Mouse (Mus musculus): ENCODE results near the gene Cbfa2t3. TPM values are rescaled to one million over a fixed set of nuclear protein-coding genes. Genes with fewer than 3 reads are reported as not detected.

Cbfa2t3 gene
- polyA plus RNA-seq, 1 experiment from 2014 or later: 22.2 TPM

- WGBS: 90% methylated on average over 17 of the region's 17 CpGs
- no peak overlapping the region for H3K27ac ChIP-seq (replicated peaks)
- no peak overlapping the region for H3K9ac ChIP-seq
- H3K9me3 ChIP-seq: no peaks in the 10 kb centered on the region
- ATAC-seq (ENCODE audit: low read depth): no peak
- peaks cover 14% of the 10 kb centered on the region for H3K36me3 ChIP-seq
- peaks cover 16% of the 10 kb centered on the region for H3K4me1 ChIP-seq (replicated peaks)
- H3K4me3 ChIP-seq: no peak overlapping the region
- no peak overlapping the region for H3K4me2 ChIP-seq
- no peaks in the 10 kb centered on the region for H3K27me3 ChIP-seq
Measured at GRCm38 (mm10) chr8:122623844-122624642, 74.9 kb downstream of the Cbfa2t3 start.

- Histone ChIP-seq H3K4me3 (no peak within 1 kb of the TSS), H3K4me2 (no peak within 1 kb of the TSS), H3K27me3 (no peaks in the 10 kb centered on the region), H3K9ac (no peak within 1 kb of the TSS), H3K4me1 (replicated peaks) (peaks cover 24% of the 10 kb centered on the region), H3K27ac (replicated peaks) (no peak within 1 kb of the TSS), H3K9me3 (no peaks in the 10 kb centered on the region), H3K36me3 (0 out of 2 replicates have a peak, but pooled peaks cover under 1% of the 10 kb centered on the region)
- no peak for ATAC-seq (ENCODE audit: low read depth)
- WGBS: 79% methylated on average over 6 of the region's 6 CpGs
Measured at GRCm38 (mm10) chr8:122622727-122623126, 76.2 kb downstream of the Cbfa2t3 start, which contains the start of gene Pabpn1l. Gene Pabpn1l (minus strand): TSS chr8:122622739.

- Histone ChIP-seq H3K4me2 (no peak overlapping the region), H3K9ac (no peak overlapping the region), H3K27me3 (no peaks in the 10 kb centered on the region), H3K4me1 (replicated peaks) (peaks cover 24% of the 10 kb centered on the region), H3K4me3 (no peak overlapping the region), H3K36me3 (no peaks in the 10 kb centered on the region), H3K27ac (replicated peaks) (no peak overlapping the region), H3K9me3 (no peaks in the 10 kb centered on the region)
- ATAC-seq (ENCODE audit: low read depth): no peak
- 39% methylated on average over 5 of the region's 5 CpGs for WGBS
Measured at GRCm38 (mm10) chr8:122620446-122620845, 78.5 kb downstream of the Cbfa2t3 start.

- no peak overlapping the region for H3K27ac ChIP-seq (replicated peaks)
- H3K9ac ChIP-seq: 0 out of 2 replicates have a peak overlapping the region, but pooled peaks have one; percentile 13
- no peak overlapping the region for H3K4me2 ChIP-seq
- H3K36me3 ChIP-seq: peaks cover 6% of the 10 kb centered on the region; the same call in 1 of the 2 replicates
- H3K9me3 ChIP-seq: no peaks in the 10 kb centered on the region
- H3K27me3 ChIP-seq: no peaks in the 10 kb centered on the region
- no peak overlapping the region for H3K4me3 ChIP-seq
- WGBS: 79% methylated on average over 6 of the region's 6 CpGs
- no peak for ATAC-seq (ENCODE audit: low read depth)
- H3K4me1 ChIP-seq (replicated peaks): peaks cover 24% of the 10 kb centered on the region
Measured at GRCm38 (mm10) chr8:122618660-122619378, 80.1 kb downstream of the Cbfa2t3 start.

- Histone ChIP-seq H3K27me3 (no peaks in the 10 kb centered on the region), H3K36me3 (peaks cover 6% of the 10 kb centered on the region; the same call in 1 of the 2 replicates), H3K4me2 (peak overlapping the region; percentile 18; the same call in 1 of the 2 replicates), H3K9ac (no peak overlapping the region), H3K4me1 (replicated peaks) (peaks cover 24% of the 10 kb centered on the region), H3K9me3 (no peaks in the 10 kb centered on the region), H3K27ac (replicated peaks) (no peak overlapping the region), H3K4me3 (no peak overlapping the region)
- WGBS: 31% methylated on average over 5 of the region's 7 CpGs
- no peak for ATAC-seq (ENCODE audit: low read depth)
Measured at GRCm38 (mm10) chr8:122617947-122618546, 80.9 kb downstream of the Cbfa2t3 start.

- H3K4me1 ChIP-seq (replicated peaks): peaks cover 36% of the 10 kb centered on the region
- H3K27me3 ChIP-seq: no peaks in the 10 kb centered on the region
- H3K36me3 ChIP-seq: peaks cover 6% of the 10 kb centered on the region; the same call in 1 of the 2 replicates
- H3K27ac ChIP-seq (replicated peaks): no peak overlapping the region
- 0 out of 2 replicates have a peak overlapping the region, but pooled peaks have one; percentile 23 for H3K9ac ChIP-seq
- 76% methylated on average over 9 of the region's 9 CpGs for WGBS
- no peak overlapping the region for H3K4me3 ChIP-seq
- H3K4me2 ChIP-seq: no peak overlapping the region
- H3K9me3 ChIP-seq: no peaks in the 10 kb centered on the region
- no peak for ATAC-seq (ENCODE audit: low read depth)
Measured at GRCm38 (mm10) chr8:122616181-122616905, 82.6 kb downstream of the Cbfa2t3 start.

GRCm38 (mm10) chr8:122611295-122612133 is 87.4 kb downstream of the Cbfa2t3 start, which contains the start of the genes Galns and Trappc2l:
Gene Galns (minus strand): TSS chr8:122611463.
Gene Trappc2l (plus strand): TSS chr8:122611640.
- Histone ChIP-seq H3K9ac (peak within 1 kb of the TSS; percentile 81), H3K36me3 (peaks cover 6% of the 10 kb centered on the region; the same call in 1 of the 2 replicates), H3K4me1 (replicated peaks) (peaks cover 23% of the 10 kb centered on the region), H3K4me2 (peak within 1 kb of the TSS; percentile 94), H3K27ac (replicated peaks) (peak within 1 kb of the TSS; percentile 89), H3K4me3 (peak within 1 kb of the TSS; percentile 75), H3K9me3 (no peaks in the 10 kb centered on the region), H3K27me3 (no peaks in the 10 kb centered on the region)
- peak; percentile 97 for ATAC-seq (ENCODE audit: low read depth)
- WGBS: under 1% methylated on average over 57 of the region's 57 CpGs

- ATAC-seq (ENCODE audit: low read depth): peak; percentile 8; the same call in 1 of the 2 replicates
- Histone ChIP-seq H3K27ac (replicated peaks) (peak overlapping the region; percentile 89), H3K9ac (peak overlapping the region; percentile 81), H3K4me1 (replicated peaks) (peaks cover 23% of the 10 kb centered on the region), H3K27me3 (no peaks in the 10 kb centered on the region), H3K36me3 (peaks cover 6% of the 10 kb centered on the region; the same call in 1 of the 2 replicates), H3K9me3 (no peaks in the 10 kb centered on the region), H3K4me2 (peak overlapping the region; percentile 94), H3K4me3 (peak overlapping the region; percentile 75)
- WGBS: 2% methylated on average over 20 of the region's 20 CpGs
Measured at GRCm38 (mm10) chr8:122610612-122611277, 88.2 kb downstream of the Cbfa2t3 start.

GRCm38 (mm10) chr8:122610209-122610608 is 88.7 kb downstream of the Cbfa2t3 start:
- no peaks in the 10 kb centered on the region for H3K27me3 ChIP-seq
- WGBS: 65% methylated on average over 4 of the region's 4 CpGs
- peaks cover 4% of the 10 kb centered on the region; the same call in 1 of the 2 replicates for H3K36me3 ChIP-seq
- 0 out of 2 replicates have a peak overlapping the region, but pooled peaks have one; percentile 38 for H3K27ac ChIP-seq (replicated peaks)
- H3K9ac ChIP-seq: peak overlapping the region; percentile 81; the same call in 1 of the 2 replicates
- H3K4me3 ChIP-seq: peak overlapping the region; percentile 75; the same call in 1 of the 2 replicates
- no peak for ATAC-seq (ENCODE audit: low read depth)
- peaks cover 23% of the 10 kb centered on the region for H3K4me1 ChIP-seq (replicated peaks)
- H3K9me3 ChIP-seq: no peaks in the 10 kb centered on the region
- peak overlapping the region; percentile 94 for H3K4me2 ChIP-seq

- Histone ChIP-seq H3K9me3 (no peaks in the 10 kb centered on the region), H3K4me2 (no peak overlapping the region), H3K9ac (no peak overlapping the region), H3K27ac (replicated peaks) (no peak overlapping the region), H3K4me3 (no peak overlapping the region), H3K27me3 (no peaks in the 10 kb centered on the region), H3K4me1 (replicated peaks) (peaks cover 10% of the 10 kb centered on the region), H3K36me3 (no peaks in the 10 kb centered on the region)
- ATAC-seq (ENCODE audit: low read depth): no peak
- WGBS: 85% methylated on average over 11 of the region's 12 CpGs
Measured at GRCm38 (mm10) chr8:122606810-122607209, 92.1 kb downstream of the Cbfa2t3 start.

Data from neural tube, embryonic 13.5 days (tissue).